Mouse (Mus musculus) urinary bladder, adult 2 months (tissue): ENCODE measurements around the gene Syn3. TPM values are rescaled to one million over a fixed set of nuclear protein-coding genes. Genes with fewer than 3 reads are reported as not detected.

Experiments
- DNase-seq: peaks from one replicate; pipeline ENCODE4 v3.0.0; 2022; ENCODE audit warnings: low spot score
- polyA plus RNA-seq: library from polyadenylated mRNA; depleted of rRNA; stranded (reverse); fragments of >200 nt; gene quantifications from 2 replicates; pipeline ENCODE4 v1.2.3, GENCODE M21; 2012

Gene Syn3
- polyA plus RNA-seq, 1 experiment, result 0.73 TPM

- DNase-seq, result no peak
Observed at GRCm38 (mm10) chr10:86098363-86098762, 400.3 kb downstream of the Syn3 start.

GRCm38 (mm10) chr10:86093109-86094035 lies 405.3 kb downstream of the Syn3 start:
- no peak for DNase-seq

- DNase-seq, result no peak
Observed at GRCm38 (mm10) chr10:86091919-86092318, 406.8 kb downstream of the Syn3 start.

GRCm38 (mm10) chr10:86079921-86080320 lies 418.8 kb downstream of the Syn3 start:
- no peak for DNase-seq

GRCm38 (mm10) chr10:86078761-86079160 lies 419.9 kb downstream of the Syn3 start:
- DNase-seq, result no peak

GRCm38 (mm10) chr10:86077272-86077671 lies 421.4 kb downstream of the Syn3 start:
- no peak for DNase-seq

- DNase-seq, result no peak
Observed at GRCm38 (mm10) chr10:86074971-86075711, 423.6 kb downstream of the Syn3 start.

- no peak for DNase-seq
Observed at GRCm38 (mm10) chr10:86074134-86074533, 424.6 kb downstream of the Syn3 start.

- no peak for DNase-seq
Observed at GRCm38 (mm10) chr10:86070751-86071150, 427.9 kb downstream of the Syn3 start.

- DNase-seq, result no peak
Observed at GRCm38 (mm10) chr10:86069341-86069740, 429.4 kb downstream of the Syn3 start.

GRCm38 (mm10) chr10:86067911-86068310 lies 430.8 kb downstream of the Syn3 start:
- no peak for DNase-seq

GRCm38 (mm10) chr10:86066651-86067050 lies 432.0 kb downstream of the Syn3 start:
- no peak for DNase-seq

GRCm38 (mm10) chr10:86065661-86066060 lies 433.0 kb downstream of the Syn3 start:
- DNase-seq, result no peak

GRCm38 (mm10) chr10:86064937-86065336 lies 433.8 kb downstream of the Syn3 start:
- DNase-seq, result peak; percentile 30

- DNase-seq, result no peak
Observed at GRCm38 (mm10) chr10:86063018-86063384, 435.7 kb downstream of the Syn3 start.

GRCm38 (mm10) chr10:86062261-86063017 lies 436.3 kb downstream of the Syn3 start:
- DNase-seq, result no peak

GRCm38 (mm10) chr10:86060267-86060666 lies 438.4 kb downstream of the Syn3 start:
- DNase-seq, result no peak

- no peak for DNase-seq
Observed at GRCm38 (mm10) chr10:86057712-86058111, 441.0 kb downstream of the Syn3 start.

- DNase-seq, result no peak
Observed at GRCm38 (mm10) chr10:86057286-86057685, 441.4 kb downstream of the Syn3 start.

- DNase-seq, result no peak
Observed at GRCm38 (mm10) chr10:86056297-86056903, 442.3 kb downstream of the Syn3 start.

GRCm38 (mm10) chr10:86052818-86053522 lies 445.7 kb downstream of the Syn3 start:
- DNase-seq, result no peak
